Mouse (Mus musculus): ENCODE measurements around the gene Arrdc4. TPM values are rescaled to one million over a fixed set of nuclear protein-coding genes. Genes with fewer than 3 reads are reported as not detected.

The Arrdc4 gene
- total and polyA plus RNA-seq, 3 experiments = not detected

DNA sequence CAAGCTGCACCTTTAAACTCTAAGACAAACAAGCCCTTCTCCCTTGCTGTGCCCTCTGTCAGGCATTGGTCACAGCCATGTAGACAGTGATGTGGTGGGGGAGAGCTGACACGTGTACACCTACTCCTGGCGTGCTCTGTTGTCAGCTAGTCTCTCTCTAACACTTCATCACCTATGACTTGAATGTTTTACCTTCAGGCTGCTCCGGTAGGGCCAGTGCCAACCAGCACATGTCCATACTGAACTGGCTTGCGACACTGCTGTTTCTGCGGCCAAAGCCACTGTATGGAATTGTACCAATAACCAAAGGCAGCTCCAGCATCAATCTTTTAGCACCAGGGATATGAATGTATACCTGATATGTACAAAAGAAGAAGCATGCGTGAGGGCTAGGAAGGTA lies 8.3 kb downstream of the Arrdc4 start:
- TF ChIP-seq NRF1 (IDR thresholded peaks at IDR 0.05; ENCODE audit: insufficient read depth, low read depth, low read length, poor library complexity, severe bottlenecking) (no peak), TAL1 (IDR thresholded peaks at IDR 0.05; ENCODE audit: low read length) (no peak), ZC3H11A (IDR thresholded peaks at IDR 0.05; ENCODE audit: low read depth, low read length) (no peak), SIN3A (IDR thresholded peaks at IDR 0.05; ENCODE audit: low read length) (no peak), GABPA (IDR thresholded peaks at IDR 0.05; ENCODE audit: low read depth, low read length) (no peak)
- H3K27me3 ChIP-seq (ENCODE audit: control insufficient read depth in 1 of 2, insufficient read depth in 2 of 2, low read length in 2 of 2) = no peaks in the 10 kb centered on the region
- H3K79me2 ChIP-seq (ENCODE audit: control insufficient read depth, insufficient read depth, low read length, poor library complexity) = no peaks in the 10 kb centered on the region
- no peaks in the 10 kb centered on the region for H3K36me3 ChIP-seq (ENCODE audit: control insufficient read depth in 1 of 2, insufficient read depth in 2 of 2, low read length in 2 of 2)
- no peaks in the 10 kb centered on the region for H3K9me3 ChIP-seq (replicated peaks; ENCODE audit: insufficient read depth, low read length)
- H3K4me1 ChIP-seq (ENCODE audit: control insufficient read depth in 1 of 2, insufficient read depth in 2 of 2, low read length in 2 of 2) = no peaks in the 10 kb centered on the region
- DNase-seq (ENCODE audit: low read depth, low spot score) = no peak
- no peak overlapping the region for H3K4me3 ChIP-seq (ENCODE audit: control insufficient read depth in 1 of 2, insufficient read depth in 1 of 2, low read depth in 2 of 2, low read length in 2 of 2)
- no peak overlapping the region for H3K27ac ChIP-seq (ENCODE audit: control insufficient read depth, low read depth, low read length)
- no peak overlapping the region for H3K9ac ChIP-seq (ENCODE audit: control insufficient read depth, low read depth, low read length, poor library complexity, severe bottlenecking)

DNA sequence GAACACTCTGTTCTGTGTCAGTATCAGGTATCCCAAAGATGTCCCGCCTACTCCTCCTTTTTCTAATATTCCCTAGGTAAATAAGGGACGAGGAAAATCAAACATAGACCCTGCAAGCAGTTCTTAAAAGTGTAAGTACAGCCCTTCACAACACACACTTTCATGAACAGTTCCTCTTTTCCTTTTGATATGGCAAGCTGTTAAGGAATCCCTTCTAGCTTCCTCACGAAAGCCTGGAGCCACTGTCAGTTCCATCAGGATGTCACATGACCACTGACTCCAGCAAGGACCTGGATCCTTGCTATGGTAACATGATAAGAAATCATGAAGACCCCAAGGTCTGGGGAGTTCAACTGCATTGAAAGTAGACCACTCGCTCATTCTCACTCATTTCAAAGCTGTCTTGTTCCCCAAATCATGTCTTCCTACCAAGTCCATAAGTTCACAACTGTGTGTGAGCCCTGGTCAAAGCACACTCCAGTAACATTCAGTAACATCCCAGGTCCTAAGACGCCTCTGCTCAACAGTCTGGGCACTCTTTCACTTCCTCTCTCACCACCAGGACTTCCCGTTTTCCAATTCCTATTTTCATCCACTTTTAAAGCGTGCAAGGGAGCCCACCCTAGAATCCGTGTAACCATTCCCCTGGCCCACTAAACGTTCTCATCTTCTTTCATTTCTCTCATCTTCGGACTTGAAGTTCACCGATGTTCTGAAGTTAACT lies 10.2 kb downstream of the Arrdc4 start:
- H3K79me2 ChIP-seq (ENCODE audit: control insufficient read depth, insufficient read depth, low read length, poor library complexity) = no peaks in the 10 kb centered on the region
- no peak overlapping the region for H3K4me3 ChIP-seq (ENCODE audit: control insufficient read depth in 1 of 2, insufficient read depth in 1 of 2, low read depth in 2 of 2, low read length in 2 of 2)
- H3K36me3 ChIP-seq (ENCODE audit: control insufficient read depth in 1 of 2, insufficient read depth in 2 of 2, low read length in 2 of 2) = no peaks in the 10 kb centered on the region
- no peaks in the 10 kb centered on the region for H3K9me3 ChIP-seq (replicated peaks; ENCODE audit: insufficient read depth, low read length)
- H3K27me3 ChIP-seq (ENCODE audit: control insufficient read depth in 1 of 2, insufficient read depth in 2 of 2, low read length in 2 of 2) = no peaks in the 10 kb centered on the region
- no peak for DNase-seq (ENCODE audit: low read depth, low spot score)
- H3K4me1 ChIP-seq (ENCODE audit: control insufficient read depth in 1 of 2, insufficient read depth in 2 of 2, low read length in 2 of 2) = no peaks in the 10 kb centered on the region
- H3K27ac ChIP-seq (ENCODE audit: control insufficient read depth, low read depth, low read length) = no peak overlapping the region
- no peak overlapping the region for H3K9ac ChIP-seq (ENCODE audit: control insufficient read depth, low read depth, low read length, poor library complexity, severe bottlenecking)
- TF ChIP-seq RCOR1 (IDR thresholded peaks at IDR 0.05; ENCODE audit: low read depth, low read length) = no peak
- TF ChIP-seq TBP (IDR thresholded peaks at IDR 0.05; ENCODE audit: low read depth, low read length) = no peak
- no peak for TF ChIP-seq BHLHE40 (IDR thresholded peaks at IDR 0.05; ENCODE audit: borderline replicate concordance, low read depth, low read length)
- TF ChIP-seq ETS1 (IDR thresholded peaks at IDR 0.05; ENCODE audit: low read depth, low read length) = no peak
- no peak for TF ChIP-seq POLR2AphosphoS5 (IDR thresholded peaks at IDR 0.05; ENCODE audit: borderline replicate concordance, low read depth, low read length)
- TF ChIP-seq POLR2A (IDR thresholded peaks at IDR 0.05; ENCODE audit: control insufficient read depth in 1 of 2, insufficient read depth in 1 of 2, low read depth in 1 of 2, low read length in 2 of 2, poor library complexity in 1 of 2) = no peak
- no peak for TF ChIP-seq E2F4 (IDR thresholded peaks at IDR 0.05; ENCODE audit: borderline replicate concordance, low read depth, low read length)
- TF ChIP-seq JUND (IDR thresholded peaks at IDR 0.05; ENCODE audit: low read depth, low read length) = no peak
- TF ChIP-seq EP300 (IDR thresholded peaks at IDR 0.05; ENCODE audit: low read depth in 1 of 2, low read length in 2 of 2) = no peak
- TF ChIP-seq ZKSCAN1 (IDR thresholded peaks at IDR 0.05; ENCODE audit: low read depth, low read length) = no peak
- TF ChIP-seq MXI1 (IDR thresholded peaks at IDR 0.05; ENCODE audit: low read depth, low read length) = no peak
- TF ChIP-seq USF2 (IDR thresholded peaks at IDR 0.05; ENCODE audit: borderline replicate concordance in 1 of 2, insufficient read depth in 1 of 2, low read depth in 1 of 2, low read length in 2 of 2) = no peak
- TF ChIP-seq MYC (IDR thresholded peaks at IDR 0.05; ENCODE audit: low read depth, low read length) = no peak
- TF ChIP-seq KAT2A (conservative IDR thresholded peaks at IDR 0.05; ENCODE audit: low read depth, low read length) = no peak
- no peak for TF ChIP-seq CHD2 (IDR thresholded peaks at IDR 0.05; ENCODE audit: low read length)
- no peak for TF ChIP-seq TCF12 (IDR thresholded peaks at IDR 0.05; ENCODE audit: low read depth, low read length)
- TF ChIP-seq ELF1 (IDR thresholded peaks at IDR 0.05; ENCODE audit: low read depth, low read length) = no peak
- no peak for TF ChIP-seq SMC3 (IDR thresholded peaks at IDR 0.05; ENCODE audit: low read depth, low read length)
- TF ChIP-seq MEF2A (IDR thresholded peaks at IDR 0.05; ENCODE audit: extremely low read depth, insufficient replicate concordance, low read depth, low read length, poor library complexity, severe bottlenecking) = no peak
- TF ChIP-seq USF1 (IDR thresholded peaks at IDR 0.05; ENCODE audit: low read depth, low read length) = no peak
